Mouse (Mus musculus) lung, adult 2 months (tissue): Measurements from ENCODE around the gene Lhx5. TPM values are rescaled to one million over a fixed set of nuclear protein-coding genes. Genes with fewer than 3 reads are reported as not detected.

Experiments
- DNase-seq: peaks from one replicate; pipeline ENCODE4 v3.0.0; 2022
- H3K4me1 ChIP-seq: fragments of 200-500 bp; 2 replicates; pipeline ENCODE4 v1.6.1; 2011; ENCODE audit warnings: low read length; ENCODE audit not compliant: control insufficient read depth, insufficient read depth
- H3K4me3 ChIP-seq: fragments of 200-500 bp; replicated peaks from 2 replicates; pipeline ENCODE3; 2011; ENCODE audit warnings: low read depth, mild to moderate bottlenecking, control low read depth, low read length; ENCODE audit errors: extremely low read depth
- CTCF ChIP-seq: fragments of 200-500 bp; IDR thresholded peaks from 2 replicates; pipeline ENCODE4 v1.5.1; 2011; ENCODE audit warnings: mild to moderate bottlenecking, low read length, control low read depth; ENCODE audit not compliant: insufficient read depth
- POLR2A ChIP-seq: fragments of 200-500 bp; IDR thresholded peaks from 2 replicates; pipeline ENCODE4 v1.6.1; 2011; ENCODE audit warnings: low read depth, mild to moderate bottlenecking, control low read depth, low read length, borderline replicate concordance; ENCODE audit errors: extremely low read depth
- WGBS: fragments of 180-500 bp; shearing (Covaris S2); methylation state at CpG from one replicate; pipeline ENCODE4 v1.1.7; 2018; 5-methylcytosine and 5-hydroxymethylcytosine counted together
- polyA plus RNA-seq: library from polyadenylated mRNA; depleted of rRNA; stranded (reverse); fragments of >200 nt; gene quantifications from 2 replicates; pipeline ENCODE4 v1.2.3, GENCODE M21; 2012

Lhx5 gene
- polyA plus RNA-seq, 1 experiment: not detected

DNA sequence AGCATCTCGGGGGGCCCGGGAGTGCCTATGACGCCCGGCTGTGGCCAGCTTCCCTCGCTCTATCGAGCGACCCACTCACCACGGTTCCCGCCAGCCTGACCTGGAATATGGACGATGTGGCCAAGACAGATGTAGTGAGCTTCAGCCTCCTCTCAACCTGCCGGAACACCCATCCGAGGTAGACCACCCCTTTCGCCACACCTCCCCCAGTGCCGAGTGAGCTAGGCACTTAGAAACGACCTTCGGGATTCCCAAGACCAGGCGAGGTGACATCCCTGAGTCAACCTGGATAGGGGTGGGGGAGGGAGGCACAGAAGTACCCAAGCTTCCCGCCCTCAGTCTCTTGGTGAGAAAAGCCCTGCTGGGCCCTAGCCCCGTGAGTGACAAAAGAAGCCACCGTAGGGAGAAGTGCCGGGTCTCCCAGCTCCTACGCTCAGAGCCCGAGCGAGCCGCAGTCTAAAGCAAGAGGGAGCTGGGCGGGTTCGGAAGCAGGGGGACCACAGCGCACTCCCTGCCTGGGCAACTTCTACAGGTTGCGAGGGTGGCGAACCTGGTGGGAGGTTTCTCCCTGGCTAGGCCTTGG is 407 bp upstream of the Lhx5 start:
- WGBS: 3% methylated on average over 30 of the region's 30 CpGs
- no peak for TF ChIP-seq POLR2A
- TF ChIP-seq CTCF: no peak
- no peak overlapping the region for H3K4me3 ChIP-seq
- no peak for DNase-seq
- H3K4me1 ChIP-seq: no peaks in the 10 kb centered on the region

DNA sequence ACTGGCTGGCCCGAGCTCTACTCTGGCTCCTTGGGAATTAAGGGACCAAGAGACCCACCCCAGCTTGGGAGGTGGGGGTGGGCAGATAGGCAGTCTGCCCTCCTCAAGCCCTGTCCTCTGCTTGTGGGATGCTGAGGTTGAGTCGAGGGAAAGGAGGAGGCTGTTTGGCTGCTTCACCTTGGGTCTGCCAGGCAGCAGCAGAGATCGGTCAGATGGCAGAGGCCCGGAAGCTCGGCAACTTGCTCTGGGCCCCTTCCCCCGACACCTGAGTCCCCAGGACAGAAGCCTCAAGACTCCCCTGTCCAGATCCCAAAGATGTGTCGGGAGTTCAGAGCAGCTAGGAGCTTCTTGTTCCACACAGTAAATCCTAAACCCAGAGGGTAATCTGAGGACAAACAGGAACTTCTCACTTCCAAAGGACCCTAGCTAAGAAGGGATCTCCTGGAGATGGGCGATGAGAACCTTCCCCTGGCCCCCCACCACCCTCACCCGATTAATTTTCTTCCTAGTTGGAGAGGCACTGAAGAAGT is 1.1 kb downstream of the Lhx5 start:
- Histone ChIP-seq H3K4me3 (no peak overlapping the region), H3K4me1 (no peaks in the 10 kb centered on the region)
- WGBS: 3% methylated on average over 9 of the region's 9 CpGs
- no peak for DNase-seq
- TF ChIP-seq POLR2A (no peak), CTCF (no peak)

DNA sequence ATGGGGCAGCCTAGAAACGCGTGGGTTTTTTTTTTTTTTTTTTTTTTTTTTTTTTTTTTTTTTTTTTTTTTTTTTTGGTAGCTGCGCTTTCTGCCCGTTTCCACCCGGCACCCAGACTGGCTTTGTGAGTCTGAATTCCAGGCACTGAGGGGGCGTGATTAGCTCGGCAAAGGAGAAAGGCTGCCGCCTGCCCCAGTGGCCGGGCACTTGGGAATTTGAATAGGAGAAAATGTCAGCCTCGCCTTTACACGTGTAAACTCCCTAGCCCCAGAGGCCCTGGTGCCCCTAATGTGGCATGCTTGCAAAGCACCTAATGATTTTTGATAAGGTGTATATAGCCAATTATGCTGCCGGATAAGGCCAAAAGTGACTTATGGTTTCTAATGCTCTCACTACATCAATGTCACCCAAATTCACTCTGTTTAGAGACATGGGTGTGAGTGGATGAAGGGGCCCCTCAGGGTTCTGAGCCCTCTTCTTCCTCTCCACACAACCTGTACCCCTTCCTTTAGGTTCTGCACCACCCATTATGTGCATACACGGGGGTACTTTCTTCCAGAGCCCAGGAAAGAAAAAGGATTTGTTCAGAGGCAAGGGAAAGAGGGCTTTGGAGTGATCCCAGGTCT is 1.7 kb downstream of the Lhx5 start:
- 3% methylated on average over 13 of the region's 13 CpGs for WGBS
- H3K4me3 ChIP-seq: no peak overlapping the region
- no peak for DNase-seq
- TF ChIP-seq CTCF (no peak), POLR2A (no peak)
- H3K4me1 ChIP-seq: no peaks in the 10 kb centered on the region

DNA sequence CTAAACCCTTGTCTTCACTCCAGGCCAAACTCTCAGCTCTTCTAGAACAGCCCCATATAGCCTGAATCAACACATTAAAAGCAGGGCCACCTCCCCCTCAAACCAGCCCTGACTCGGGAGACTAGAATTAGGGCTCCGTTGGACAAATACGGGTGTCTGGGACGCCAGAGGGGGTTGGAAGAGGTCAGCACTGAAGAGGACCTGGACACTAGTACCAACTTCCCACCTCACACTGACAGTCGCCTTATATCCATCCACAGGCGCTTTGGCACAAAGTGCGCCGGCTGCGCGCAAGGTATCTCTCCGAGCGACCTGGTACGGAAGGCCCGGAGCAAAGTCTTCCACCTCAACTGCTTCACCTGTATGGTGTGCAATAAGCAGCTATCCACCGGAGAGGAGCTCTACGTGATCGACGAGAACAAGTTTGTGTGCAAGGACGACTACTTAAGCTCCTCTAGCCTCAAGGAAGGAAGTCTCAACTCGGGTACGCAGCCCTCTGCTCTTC is 2.8 kb downstream of the Lhx5 start:
- 5% methylated on average over 21 of the region's 21 CpGs for WGBS
- no peak for DNase-seq
- Histone ChIP-seq H3K4me3 (no peak overlapping the region), H3K4me1 (no peaks in the 10 kb centered on the region)
- no peak for TF ChIP-seq CTCF
- no peak for TF ChIP-seq POLR2A

DNA sequence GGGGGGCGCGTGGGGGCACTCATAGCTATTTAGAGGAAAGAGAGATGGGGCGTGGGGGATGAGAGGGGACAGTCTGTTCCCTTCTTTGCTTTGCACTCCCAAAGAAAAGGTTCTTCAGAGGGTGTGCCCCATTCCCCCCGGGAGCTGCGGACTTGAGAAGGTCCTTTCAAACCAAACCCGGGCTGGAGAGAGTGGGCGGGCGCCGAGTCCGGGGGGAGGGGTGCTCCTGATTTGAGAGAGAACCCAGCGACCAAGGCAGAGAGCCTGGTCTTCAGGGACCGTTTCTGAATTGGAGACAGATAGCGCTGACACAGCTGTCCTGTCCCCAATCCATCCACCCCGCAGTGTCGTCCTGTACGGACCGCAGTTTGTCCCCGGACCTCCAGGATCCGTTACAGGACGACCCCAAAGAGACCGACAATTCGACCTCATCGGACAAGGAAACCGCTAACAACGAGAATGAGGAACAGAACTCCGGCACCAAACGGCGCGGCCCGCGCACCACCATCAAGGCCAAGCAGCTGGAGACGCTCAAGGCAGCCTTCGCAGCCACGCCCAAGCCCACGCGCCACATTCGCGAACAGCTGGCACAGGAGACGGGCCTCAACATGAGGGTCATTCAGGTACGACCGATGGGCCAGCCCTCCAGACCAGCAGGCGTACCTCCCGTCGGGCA is 3.6 kb downstream of the Lhx5 start:
- Histone ChIP-seq H3K4me3 (no peak overlapping the region), H3K4me1 (no peaks in the 10 kb centered on the region; the same call in none of the 2 replicates)
- WGBS: 1% methylated on average over 44 of the region's 44 CpGs
- TF ChIP-seq CTCF: no peak
- no peak for TF ChIP-seq POLR2A
- DNase-seq: no peak

DNA sequence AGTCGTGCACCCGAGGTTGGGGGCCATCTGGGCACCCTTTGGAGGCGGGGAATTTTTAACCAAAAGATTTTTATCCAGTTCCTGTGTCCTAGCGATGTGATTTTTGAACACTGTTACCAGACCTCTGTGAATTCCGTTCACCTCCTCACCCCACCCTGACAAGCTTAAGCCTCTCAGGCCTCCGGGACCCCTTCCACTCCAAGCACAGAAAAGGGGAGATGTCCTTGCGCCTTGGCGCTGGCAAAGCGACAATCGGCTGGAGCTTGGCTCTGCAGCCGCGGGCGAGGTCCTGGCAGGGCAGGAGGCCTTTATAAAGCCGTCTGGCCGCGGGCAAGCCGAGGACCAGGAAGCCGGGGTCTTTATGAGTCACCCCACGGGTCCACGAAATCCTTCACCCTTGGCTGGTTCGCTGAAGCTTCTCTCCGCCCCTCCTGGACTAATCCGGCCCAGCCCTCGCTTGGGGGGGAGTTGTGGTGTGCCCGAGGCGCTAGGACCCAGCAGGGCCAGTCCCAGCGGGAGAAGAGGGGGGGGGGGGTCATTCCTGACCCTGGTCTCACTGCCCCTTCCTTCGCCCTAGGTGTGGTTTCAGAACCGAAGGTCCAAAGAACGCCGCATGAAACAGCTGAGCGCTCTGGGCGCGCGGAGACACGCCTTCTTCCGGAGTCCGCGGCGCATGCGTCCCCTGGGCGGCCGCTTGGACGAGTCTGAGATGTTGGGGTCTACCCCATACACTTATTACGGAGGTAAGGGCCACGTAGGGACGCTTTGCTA is 4.4 kb downstream of the Lhx5 start:
- 2% methylated on average over 47 of the region's 47 CpGs for WGBS
- DNase-seq: no peak
- Histone ChIP-seq H3K4me1 (no peaks in the 10 kb centered on the region; the same call in none of the 2 replicates), H3K4me3 (no peak overlapping the region)
- TF ChIP-seq CTCF: no peak
- TF ChIP-seq POLR2A: no peak

DNA sequence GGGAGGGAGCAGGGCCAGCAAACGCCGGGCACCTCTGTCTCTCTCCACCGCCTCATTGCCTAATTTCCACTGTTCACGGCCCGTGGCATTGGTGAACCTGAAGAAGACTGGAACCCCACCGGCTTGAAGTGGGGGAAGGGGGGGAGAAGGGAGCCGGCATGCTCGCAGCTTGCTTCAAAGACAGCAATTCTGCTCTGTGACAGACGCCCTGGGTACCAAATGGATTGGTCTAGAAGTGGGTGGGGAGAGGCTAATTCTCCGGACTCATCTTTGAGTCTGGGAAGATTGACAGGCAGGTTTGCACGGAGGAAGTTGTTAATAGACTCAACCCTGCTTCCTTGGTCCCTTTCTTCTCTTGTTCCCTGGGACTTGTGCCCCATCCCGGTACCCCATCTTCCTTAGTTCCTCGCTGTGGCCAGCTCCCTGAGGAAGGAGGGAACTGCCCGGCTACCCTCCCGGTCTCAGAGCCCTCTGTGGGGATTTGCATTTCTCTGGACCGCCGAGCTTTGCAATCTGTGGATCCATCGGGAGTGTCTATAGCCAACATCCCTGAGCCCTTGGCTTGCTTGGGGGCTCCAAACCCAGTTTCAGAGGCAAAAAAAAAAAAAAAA is 5.5 kb downstream of the Lhx5 start:
- WGBS: 2% methylated on average over 18 of the region's 18 CpGs
- Histone ChIP-seq H3K4me1 (no peaks in the 10 kb centered on the region; the same call in none of the 2 replicates), H3K4me3 (no peak overlapping the region)
- TF ChIP-seq CTCF (no peak), POLR2A (no peak)
- DNase-seq: no peak

DNA sequence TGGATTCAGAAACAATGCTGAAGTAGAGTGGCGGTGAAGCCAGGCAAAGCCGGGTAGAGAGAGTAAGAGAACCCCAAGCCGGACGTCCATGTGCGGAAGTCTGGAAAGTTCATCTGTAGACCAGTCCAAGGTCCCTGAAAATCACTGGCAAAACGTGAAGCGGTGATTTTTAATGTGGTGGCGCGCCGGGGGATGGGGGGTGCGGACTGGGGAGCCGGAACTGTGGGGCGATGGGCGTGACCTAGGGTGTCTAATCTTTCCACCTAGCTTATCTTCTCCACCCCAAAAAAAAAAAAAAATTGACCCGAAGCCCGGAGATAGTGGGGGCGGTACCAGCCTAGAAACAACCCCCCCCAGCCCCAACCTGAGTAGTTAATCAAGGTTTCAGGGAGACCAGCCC is 6.0 kb downstream of the Lhx5 start:
- no peak for TF ChIP-seq POLR2A
- TF ChIP-seq CTCF: no peak
- Histone ChIP-seq H3K4me1 (no peaks in the 10 kb centered on the region; the same call in none of the 2 replicates), H3K4me3 (no peak overlapping the region)
- 4% methylated on average over 17 of the region's 17 CpGs for WGBS
- no peak for DNase-seq
